Mouse (Mus musculus) forebrain, embryonic 12.5 days (tissue): ENCODE measurements around the gene Atp1a4. TPM values are rescaled to one million over a fixed set of nuclear protein-coding genes. Genes with fewer than 3 reads are reported as not detected.
"Not testable (repeated sequence)": the region's sequence is repeated elsewhere in the genome, so short reads cannot be mapped to it uniquely, and the experiment has no call there.

Source experiments
- ATAC-seq: fragments of 200-750 bp; cut with Nextera tagmentation; 2 replicates; pipeline ENCODE4 v1.8.0; 2017; ENCODE audit warnings: moderate TSS enrichment; ENCODE audit not compliant: low FRiP score
- H3K27ac ChIP-seq: fragments of 300-500 bp; sonication (generic); 2 replicates; pipeline ENCODE4 v1.5.1; 2016; ENCODE audit warnings: mild to moderate bottlenecking
- H3K27me3 ChIP-seq: fragments of 300-500 bp; sonication (generic); 2 replicates; pipeline ENCODE4 v1.6.1; 2016; ENCODE audit warnings: mild to moderate bottlenecking
- H3K36me3 ChIP-seq: fragments of 300-500 bp; sonication (generic); replicated peaks from 2 replicates; pipeline ENCODE4 v1.6.1; 2016; ENCODE audit warnings: mild to moderate bottlenecking
- H3K4me1 ChIP-seq: fragments of 300-500 bp; sonication (generic); 2 replicates; pipeline ENCODE4 v1.6.1; 2016
- H3K4me2 ChIP-seq: fragments of 300-500 bp; sonication (generic); 2 replicates; pipeline ENCODE4 v1.6.1; 2016; ENCODE audit warnings: mild to moderate bottlenecking, moderate library complexity
- H3K4me3 ChIP-seq: fragments of 300-500 bp; sonication (generic); replicated peaks from 2 replicates; pipeline ENCODE4 v1.5.1; 2016; ENCODE audit warnings: mild to moderate bottlenecking
- H3K9ac ChIP-seq: fragments of 300-500 bp; sonication (generic); 2 replicates; pipeline ENCODE4 v1.6.1; 2016; ENCODE audit warnings: mild to moderate bottlenecking
- H3K9me3 ChIP-seq: fragments of 300-500 bp; sonication (generic); 2 replicates; pipeline ENCODE4 v1.6.1; 2016
- WGBS: fragments of 180-500 bp; shearing (Covaris S2); methylation state at CpG from one replicate; pipeline ENCODE4 v1.1.7; 2016; 5-methylcytosine and 5-hydroxymethylcytosine counted together
- polyA plus RNA-seq: library from polyadenylated mRNA; unstranded; fragments of >200 nt; fragmentation: Nextera tagmentation; extraction: Ambion mirVana; gene quantifications from 2 replicates; pipeline ENCODE4 v1.2.1, GENCODE M21; 2016

Atp1a4 gene
- polyA plus RNA-seq, 1 experiment from 2014 or later = 0.06 TPM

- H3K4me1 ChIP-seq = no peaks in the 10 kb centered on the region
- H3K9me3 ChIP-seq = no peaks in the 10 kb centered on the region
- no peak for ATAC-seq
- no peak overlapping the region for H3K9ac ChIP-seq
- H3K4me3 ChIP-seq = no peak overlapping the region
- no peaks in the 10 kb centered on the region; the same call in 1 of the 2 replicates for H3K36me3 ChIP-seq
- no peaks in the 10 kb centered on the region for H3K27me3 ChIP-seq
- 88% methylated on average over 16 of the region's 16 CpGs for WGBS
- H3K4me2 ChIP-seq = no peak overlapping the region
- no peak overlapping the region for H3K27ac ChIP-seq
Observed at GRCm38 (mm10) chr1:172279768-172280509, 21.7 kb upstream of the Atp1a4 start.

GRCm38 (mm10) chr1:172278328-172278727, 20.1 kb upstream of the Atp1a4 start:
- H3K4me2 ChIP-seq = no peak overlapping the region
- ATAC-seq = no peak
- no peaks in the 10 kb centered on the region for H3K27me3 ChIP-seq
- H3K4me3 ChIP-seq = no peak overlapping the region
- no peaks in the 10 kb centered on the region; the same call in 1 of the 2 replicates for H3K36me3 ChIP-seq
- H3K4me1 ChIP-seq = no peaks in the 10 kb centered on the region
- 96% methylated on average over 13 of the region's 13 CpGs for WGBS
- H3K9ac ChIP-seq = no peak overlapping the region
- no peaks in the 10 kb centered on the region for H3K9me3 ChIP-seq
- H3K27ac ChIP-seq = no peak overlapping the region

GRCm38 (mm10) chr1:172277172-172277571, 19.0 kb upstream of the Atp1a4 start:
- H3K36me3 ChIP-seq = no peaks in the 10 kb centered on the region; the same call in 1 of the 2 replicates
- no peak overlapping the region for H3K4me3 ChIP-seq
- peaks cover 2% of the 10 kb centered on the region for H3K4me1 ChIP-seq
- no peak overlapping the region for H3K27ac ChIP-seq
- no peaks in the 10 kb centered on the region for H3K27me3 ChIP-seq
- 83% methylated on average over 3 of the region's 3 CpGs for WGBS
- H3K9me3 ChIP-seq = no peaks in the 10 kb centered on the region
- H3K4me2 ChIP-seq = no peak overlapping the region
- H3K9ac ChIP-seq = no peak overlapping the region
- ATAC-seq = no peak

- Histone ChIP-seq H3K27ac (no peak overlapping the region), H3K4me2 (no peak overlapping the region), H3K36me3 (no peaks in the 10 kb centered on the region; the same call in 1 of the 2 replicates), H3K4me3 (no peak overlapping the region), H3K4me1 (peaks cover 13% of the 10 kb centered on the region), H3K9ac (no peak overlapping the region), H3K9me3 (no peaks in the 10 kb centered on the region), H3K27me3 (no peaks in the 10 kb centered on the region)
- 72% methylated on average over 5 of the region's 5 CpGs for WGBS
- no peak for ATAC-seq
Observed at GRCm38 (mm10) chr1:172274547-172274946, 16.3 kb upstream of the Atp1a4 start.

GRCm38 (mm10) chr1:172274116-172274515, 15.9 kb upstream of the Atp1a4 start:
- Histone ChIP-seq H3K4me3 (no peak overlapping the region), H3K27me3 (no peaks in the 10 kb centered on the region), H3K9ac (no peak overlapping the region), H3K9me3 (no peaks in the 10 kb centered on the region), H3K4me1 (peaks cover 13% of the 10 kb centered on the region), H3K36me3 (no peaks in the 10 kb centered on the region; the same call in 1 of the 2 replicates), H3K4me2 (no peak overlapping the region), H3K27ac (no peak overlapping the region)
- 62% methylated on average over 5 of the region's 5 CpGs for WGBS
- ATAC-seq = no peak

- Histone ChIP-seq H3K36me3 (no peaks in the 10 kb centered on the region), H3K4me3 (no peak overlapping the region), H3K4me1 (peaks cover 13% of the 10 kb centered on the region), H3K9ac (no peak overlapping the region), H3K27ac (no peak overlapping the region), H3K4me2 (no peak overlapping the region), H3K27me3 (no peaks in the 10 kb centered on the region), H3K9me3 (no peaks in the 10 kb centered on the region)
- ATAC-seq = no peak
- WGBS = 92% methylated on average over 6 of the region's 6 CpGs
Observed at GRCm38 (mm10) chr1:172273386-172273785, 15.2 kb upstream of the Atp1a4 start.

- Histone ChIP-seq H3K4me3 (no peak overlapping the region), H3K27me3 (no peaks in the 10 kb centered on the region), H3K9me3 (no peaks in the 10 kb centered on the region), H3K36me3 (no peaks in the 10 kb centered on the region), H3K4me2 (0 out of 2 replicates have a peak overlapping the region, but pooled peaks have one; percentile 17), H3K9ac (no peak overlapping the region), H3K27ac (peak overlapping the region; percentile 76; the same call in 1 of the 2 replicates), H3K4me1 (peaks cover 13% of the 10 kb centered on the region)
- 38% methylated on average over 10 of the region's 10 CpGs for WGBS
- peak; percentile 88 for ATAC-seq
Observed at GRCm38 (mm10) chr1:172271765-172272164, 13.6 kb upstream of the Atp1a4 start.

GRCm38 (mm10) chr1:172271208-172271607, 13.0 kb upstream of the Atp1a4 start:
- 71% methylated on average over 3 of the region's 3 CpGs for WGBS
- Histone ChIP-seq H3K4me1 (peaks cover 13% of the 10 kb centered on the region), H3K9ac (no peak overlapping the region; the same call in 1 of the 2 replicates), H3K4me2 (0 out of 2 replicates have a peak overlapping the region, but pooled peaks have one; percentile 17), H3K4me3 (no peak overlapping the region), H3K9me3 (no peaks in the 10 kb centered on the region), H3K27ac (peak overlapping the region; percentile 76), H3K27me3 (no peaks in the 10 kb centered on the region), H3K36me3 (no peaks in the 10 kb centered on the region)
- peak; percentile 57 for ATAC-seq

GRCm38 (mm10) chr1:172261477-172262078, 3.4 kb upstream of the Atp1a4 start, which contains the start of gene Igsf8:
Gene Igsf8 (plus strand): TSS chr1:172261641.
- H3K4me2 ChIP-seq = peak within 1 kb of the TSS; percentile 3; the same call in 1 of the 2 replicates
- H3K36me3 ChIP-seq = no peaks in the 10 kb centered on the region
- H3K4me1 ChIP-seq = peaks cover 26% of the 10 kb centered on the region
- peak within 1 kb of the TSS; percentile 89 for H3K27ac ChIP-seq
- H3K9me3 ChIP-seq = no peaks in the 10 kb centered on the region
- 16% methylated on average over 8 of the region's 8 CpGs for WGBS
- H3K9ac ChIP-seq = 0 out of 2 replicates have a peak within 1 kb of the TSS, but pooled peaks have one; percentile 21
- no peaks in the 10 kb centered on the region for H3K27me3 ChIP-seq
- no peak within 1 kb of the TSS for H3K4me3 ChIP-seq
- peak; percentile 70; the same call in 1 of the 2 replicates for ATAC-seq

GRCm38 (mm10) chr1:172247679-172248078, 10.5 kb downstream of the Atp1a4 start:
- Histone ChIP-seq H3K9ac (no peak overlapping the region), H3K4me1 (peaks cover 20% of the 10 kb centered on the region), H3K27me3 (peaks cover 12% of the 10 kb centered on the region), H3K9me3 (no peaks in the 10 kb centered on the region), H3K4me2 (no peak overlapping the region), H3K4me3 (no peak overlapping the region), H3K36me3 (no peaks in the 10 kb centered on the region), H3K27ac (no peak overlapping the region)
- peak; percentile 66 for ATAC-seq
- 46% methylated on average over 2 of the region's 2 CpGs for WGBS

- H3K9me3 ChIP-seq = no peaks in the 10 kb centered on the region
- ATAC-seq = no peak
- H3K27ac ChIP-seq = no peak overlapping the region
- no peaks in the 10 kb centered on the region for H3K36me3 ChIP-seq
- peaks cover 12% of the 10 kb centered on the region for H3K27me3 ChIP-seq
- 72% methylated on average over 4 of the region's 4 CpGs for WGBS
- H3K4me1 ChIP-seq = peaks cover 25% of the 10 kb centered on the region
- H3K4me2 ChIP-seq = no peak overlapping the region
- H3K4me3 ChIP-seq = no peak overlapping the region
- no peak overlapping the region for H3K9ac ChIP-seq
Observed at GRCm38 (mm10) chr1:172247216-172247615, 11.0 kb downstream of the Atp1a4 start.

- peaks cover 35% of the 10 kb centered on the region for H3K4me1 ChIP-seq
- not testable (repeated sequence) for H3K36me3 ChIP-seq, ATAC-seq, H3K9me3 ChIP-seq, H3K27ac ChIP-seq, H3K9ac ChIP-seq, H3K4me2 ChIP-seq
- 54% methylated on average over 23 of the region's 23 CpGs for WGBS
- H3K4me3 ChIP-seq = peak overlapping the region; percentile 4; the same call in 1 of the 2 replicates
- peaks cover 12% of the 10 kb centered on the region for H3K27me3 ChIP-seq
Observed at GRCm38 (mm10) chr1:172244645-172245044, 13.6 kb downstream of the Atp1a4 start.
